Mouse (Mus musculus) MEL (cell line): ENCODE measurements around the gene Tmem139. TPM values are rescaled to one million over a fixed set of nuclear protein-coding genes. Genes with fewer than 3 reads are reported as not detected.
A peak's percentile ranks its signal among the peaks of the same experiment; 100 is the strongest.

Experiments
- DNase-seq: peaks from one replicate; pipeline ENCODE4 v3.0.0; 2011; ENCODE audit warnings: low read depth, low spot score
- H3K27ac ChIP-seq: 2 replicates; pipeline ENCODE4 v1.5.1; 2012; ENCODE audit warnings: low read depth, mild to moderate bottlenecking, control low read depth, low read length, moderate library complexity; ENCODE audit not compliant: control insufficient read depth
- H3K27me3 ChIP-seq, 2 experiments: fragments of 150-350 bp in 1 of 2; sonication (generic) in 1 of 2; 2 replicates each; pipeline ENCODE4 v1.6.1; 2012; ENCODE audit warnings: low read length in 2 of 2, mild to moderate bottlenecking in 2 of 2, improper control_type of control experiment in 1 of 2, moderate library complexity in 1 of 2; ENCODE audit not compliant: insufficient read depth in 2 of 2, control insufficient read depth in 1 of 2
- H3K36me3 ChIP-seq, 2 experiments: 2 replicates each; pipeline ENCODE4 v1.6.1; 2012 to 2014; ENCODE audit warnings: low read length in 2 of 2, improper control_type of control experiment in 1 of 2, inconsistent platforms in 1 of 2, mild to moderate bottlenecking in 1 of 2; ENCODE audit not compliant: insufficient read depth in 2 of 2, control insufficient read depth in 1 of 2
- H3K4me1 ChIP-seq, 2 experiments: fragments of 150-350 bp in 1 of 2; sonication (generic) in 1 of 2; 2 replicates each; pipeline ENCODE4 v1.6.1; 2012; ENCODE audit warnings: low read length in 2 of 2, improper control_type of control experiment in 1 of 2, mild to moderate bottlenecking in 1 of 2; ENCODE audit not compliant: insufficient read depth in 2 of 2, control insufficient read depth in 1 of 2
- H3K4me3 ChIP-seq, 2 experiments: fragments of 150-350 bp in 1 of 2; sonication (generic) in 1 of 2; 2 replicates each; pipeline ENCODE4 v1.5.1; 2012; ENCODE audit warnings: low read depth in 2 of 2, low read length in 2 of 2, mild to moderate bottlenecking in 2 of 2, moderate library complexity in 2 of 2, control low read depth in 1 of 2, improper control_type of control experiment in 1 of 2; ENCODE audit not compliant: control insufficient read depth in 1 of 2, insufficient read depth in 1 of 2
- H3K79me2 ChIP-seq: 2 replicates; pipeline ENCODE4 v1.6.1; 2012; ENCODE audit warnings: mild to moderate bottlenecking, low read length, moderate library complexity; ENCODE audit not compliant: control insufficient read depth, poor library complexity, insufficient read depth
- H3K9ac ChIP-seq: 2 replicates; pipeline ENCODE4 v1.6.1; 2012; ENCODE audit warnings: low read depth, mild to moderate bottlenecking, control low read depth, low read length, moderate library complexity; ENCODE audit not compliant: control insufficient read depth, poor library complexity, severe bottlenecking
- H3K9me3 ChIP-seq: fragments of 150-350 bp; sonication (generic); replicated peaks from 2 replicates; pipeline ENCODE4 v1.6.1; 2012; ENCODE audit warnings: mild to moderate bottlenecking, low read length, improper control_type of control experiment, moderate library complexity; ENCODE audit not compliant: insufficient read depth
- BHLHE40 ChIP-seq: IDR thresholded peaks from 2 replicates; pipeline ENCODE4 v1.6.1; 2012; ENCODE audit warnings: low read depth, mild to moderate bottlenecking, inconsistent platforms, low read length, improper control_type of control experiment, borderline replicate concordance
- CHD1 ChIP-seq: IDR thresholded peaks from 2 replicates; pipeline ENCODE4 v1.6.1; 2012; ENCODE audit warnings: low read depth, mild to moderate bottlenecking, inconsistent platforms, low read length, improper control_type of control experiment
- CHD2 ChIP-seq: IDR thresholded peaks from 2 replicates; pipeline ENCODE4 v1.6.1; 2011; ENCODE audit warnings: low read length, improper control_type of control experiment
- CTCF ChIP-seq, 3 experiments: IDR thresholded peaks in 2 of 3; conservative IDR thresholded peaks in 1 of 3; 2 replicates each; pipeline ENCODE4 v1.5.1; 2011 to 2012; ENCODE audit warnings: low read length in 3 of 3, low read depth in 2 of 3, mild to moderate bottlenecking in 2 of 3, improper control_type of control experiment in 1 of 3, inconsistent platforms in 1 of 3, mixed read lengths in 1 of 3, moderate library complexity in 1 of 3; ENCODE audit not compliant: control insufficient read depth in 1 of 3, insufficient read depth in 1 of 3, poor library complexity in 1 of 3, severe bottlenecking in 1 of 3
- E2F4 ChIP-seq: IDR thresholded peaks from 2 replicates; pipeline ENCODE4 v1.6.1; 2011; ENCODE audit warnings: low read depth, low read length, improper control_type of control experiment, borderline replicate concordance
- GABPA ChIP-seq: IDR thresholded peaks from 2 replicates; pipeline ENCODE4 v1.6.1; 2012; ENCODE audit warnings: low read depth, mild to moderate bottlenecking, inconsistent platforms, low read length, improper control_type of control experiment, moderate library complexity
- GATA1 ChIP-seq: IDR thresholded peaks from 2 replicates; pipeline ENCODE4 v1.6.1; 2011; ENCODE audit warnings: low read depth, low read length, improper control_type of control experiment
- HCFC1 ChIP-seq: IDR thresholded peaks from 2 replicates; pipeline ENCODE4 v1.6.1; 2012; ENCODE audit warnings: low read depth, mild to moderate bottlenecking, inconsistent platforms, low read length, improper control_type of control experiment, moderate library complexity
- JUND ChIP-seq: IDR thresholded peaks from 2 replicates; pipeline ENCODE4 v1.6.1; 2011; ENCODE audit warnings: low read depth, mild to moderate bottlenecking, improper control_type of control experiment, low read length
- KAT2A ChIP-seq: conservative IDR thresholded peaks from 2 replicates; pipeline ENCODE4 v1.6.1; 2012; ENCODE audit warnings: low read depth, low read length, improper control_type of control experiment, inconsistent platforms
- MAX ChIP-seq: IDR thresholded peaks from 2 replicates; pipeline ENCODE4 v1.6.1; 2011; ENCODE audit warnings: low read length, improper control_type of control experiment
- MAZ ChIP-seq: IDR thresholded peaks from 2 replicates; pipeline ENCODE4 v1.6.1; 2012; ENCODE audit warnings: low read depth, mild to moderate bottlenecking, inconsistent platforms, low read length, improper control_type of control experiment
- MEF2A ChIP-seq: IDR thresholded peaks from 2 replicates; pipeline ENCODE4 v1.6.1; 2014; ENCODE audit warnings: low read depth, mild to moderate bottlenecking, inconsistent platforms, low read length, improper control_type of control experiment; ENCODE audit not compliant: poor library complexity, insufficient replicate concordance, severe bottlenecking; ENCODE audit errors: extremely low read depth
- MYC ChIP-seq: IDR thresholded peaks from 2 replicates; pipeline ENCODE4 v1.6.1; 2011; ENCODE audit warnings: low read depth, mild to moderate bottlenecking, low read length, improper control_type of control experiment, moderate library complexity
- NELFE ChIP-seq: IDR thresholded peaks from 2 replicates; pipeline ENCODE4 v1.6.1; 2011; ENCODE audit warnings: low read depth, low read length, improper control_type of control experiment
- NRF1 ChIP-seq: IDR thresholded peaks from 2 replicates; pipeline ENCODE4 v1.6.1; 2014; ENCODE audit warnings: low read depth, mild to moderate bottlenecking, inconsistent platforms, low read length, improper control_type of control experiment, moderate library complexity; ENCODE audit not compliant: poor library complexity, insufficient read depth, severe bottlenecking
- POLR2AphosphoS2 ChIP-seq: IDR thresholded peaks from 2 replicates; pipeline ENCODE4 v1.6.1; 2011; ENCODE audit warnings: low read length, improper control_type of control experiment
- POLR2AphosphoS5 ChIP-seq: IDR thresholded peaks from 2 replicates; pipeline ENCODE4 v1.6.1; 2012; ENCODE audit warnings: low read depth, borderline replicate concordance, mild to moderate bottlenecking, inconsistent platforms, low read length, moderate library complexity, mixed read lengths
- RAD21 ChIP-seq: IDR thresholded peaks from 2 replicates; pipeline ENCODE4 v1.6.1; 2011; ENCODE audit warnings: mild to moderate bottlenecking, low read depth, low read length, improper control_type of control experiment
- SIN3A ChIP-seq: IDR thresholded peaks from 2 replicates; pipeline ENCODE4 v1.6.1; 2012; ENCODE audit warnings: low read length, improper control_type of control experiment, inconsistent platforms
- SMC3 ChIP-seq: IDR thresholded peaks from 2 replicates; pipeline ENCODE4 v1.6.1; 2011; ENCODE audit warnings: low read depth, low read length, improper control_type of control experiment
- TBP ChIP-seq: IDR thresholded peaks from 2 replicates; pipeline ENCODE4 v1.8.0; 2011; ENCODE audit warnings: low read depth, low read length, improper control_type of control experiment
- UBTF ChIP-seq: IDR thresholded peaks from 2 replicates; pipeline ENCODE4 v1.6.1; 2012; ENCODE audit warnings: low read depth, mild to moderate bottlenecking, inconsistent platforms, low read length, improper control_type of control experiment, moderate library complexity, borderline replicate concordance; ENCODE audit not compliant: insufficient read depth
- USF1 ChIP-seq: IDR thresholded peaks from 2 replicates; pipeline ENCODE4 v1.6.1; 2014; ENCODE audit warnings: low read depth, mild to moderate bottlenecking, inconsistent platforms, low read length, improper control_type of control experiment, moderate library complexity
- ZC3H11A ChIP-seq: IDR thresholded peaks from 2 replicates; pipeline ENCODE4 v1.6.1; 2012; ENCODE audit warnings: low read depth, mild to moderate bottlenecking, inconsistent platforms, low read length, improper control_type of control experiment
- ZNF384 ChIP-seq: IDR thresholded peaks from 2 replicates; pipeline ENCODE4 v1.6.1; 2012; ENCODE audit warnings: low read depth, mild to moderate bottlenecking, inconsistent platforms, low read length, improper control_type of control experiment
- polyA plus RNA-seq, 2 experiments: library from polyadenylated mRNA; stranded (reverse) in 1 of 2; unstranded in 1 of 2; fragments of >175 nt in 1 of 2; fragments of >200 nt in 1 of 2; gene quantifications; 2 replicates each; pipeline versions ENCODE4 v1.2.1 to v1.2.4; 2012; ENCODE audit warnings: low replicate concordance in 2 of 2, low read depth in 1 of 2; ENCODE audit not compliant: insufficient read length in 2 of 2, insufficient read depth in 1 of 2, missing spikeins in 1 of 2
- total RNA-seq: library from RNA; depleted of rRNA; stranded (reverse); fragments of 300-350 nt; gene quantifications from 2 replicates; pipeline ENCODE4 v1.2.3, GENCODE M21; 2012

Gene Tmem139
- total and polyA plus RNA-seq, 3 experiments = 0.08 TPM; not detected in 2

DNA sequence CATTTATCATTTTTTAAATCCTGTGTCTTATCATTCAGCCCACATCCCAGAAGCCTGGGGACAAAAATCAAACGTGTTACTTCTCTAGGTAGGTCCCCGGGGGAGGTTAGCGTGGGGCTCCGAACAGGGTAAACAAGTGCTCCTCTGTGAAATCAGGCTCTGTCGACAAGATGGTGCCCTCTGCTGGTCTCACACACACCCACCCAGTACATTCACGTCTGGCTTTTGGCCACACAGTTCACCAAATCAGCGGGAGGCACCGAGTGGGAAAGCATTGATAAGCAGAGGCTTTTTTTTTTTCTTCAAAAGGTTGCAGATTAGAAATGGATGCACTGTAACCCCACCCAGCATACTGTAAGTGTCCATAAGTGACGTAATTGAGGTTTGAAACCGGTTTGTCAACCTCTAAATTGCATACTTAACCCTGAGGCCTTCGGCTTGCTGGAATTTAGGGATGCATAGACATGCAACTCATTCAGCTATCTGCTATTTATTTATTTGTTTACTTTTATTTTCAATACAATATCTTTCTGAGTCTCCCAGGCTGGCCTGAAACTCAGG, 4.4 kb upstream of the Tmem139 start (continued):
- TF ChIP-seq MYC (no peak), JUND (no peak)
- TF ChIP-seq, all 39 proteins: peak for 11

DNA sequence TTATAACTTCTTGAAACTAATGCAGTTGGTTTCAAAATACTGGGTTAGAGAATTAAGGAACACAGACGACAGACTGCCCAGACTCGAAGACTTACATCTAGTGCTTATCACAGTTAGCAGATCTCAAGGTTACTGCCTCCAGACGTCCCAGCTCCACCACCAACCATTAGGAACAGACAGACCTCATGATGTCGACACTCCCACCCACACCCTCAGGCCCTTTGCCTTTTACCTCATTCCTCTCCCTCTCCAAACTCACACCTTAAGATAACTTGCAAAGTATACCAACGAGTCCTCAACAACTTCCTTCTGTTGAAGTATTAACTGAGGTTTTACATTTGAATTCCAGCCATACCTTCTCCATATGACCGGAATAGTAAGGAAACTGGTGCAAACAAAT, 1.3 kb upstream of the Tmem139 start:
- H3K4me1 ChIP-seq = peaks cover 3 to 14% of the 10 kb centered on the region in 2 experiments; a peak in 3 of 4 replicates
- peaks cover 0 to 16% of the 10 kb centered on the region in 2 experiments; a peak in 2 of 4 replicates for H3K36me3 ChIP-seq
- H3K27me3 ChIP-seq = peaks cover 0 to under 1% of the 10 kb centered on the region in 2 experiments; a peak in 1 of 4 replicates
- no peak overlapping the region for H3K9ac ChIP-seq
- peaks cover 5% of the 10 kb centered on the region for H3K79me2 ChIP-seq
- TF ChIP-seq CHD1 = no peak
- no peak for TF ChIP-seq MAZ
- TF ChIP-seq RAD21 = no peak
- no peak for TF ChIP-seq USF1
- peak; percentile 70 for TF ChIP-seq GATA1
- no peak for TF ChIP-seq BHLHE40
- no peak for TF ChIP-seq NRF1
- TF ChIP-seq GABPA = no peak
- TF ChIP-seq CHD2 = no peak
- TF ChIP-seq, all 39 proteins: peak for 1
- Histone ChIP-seq H3K9me3 (no peaks in the 10 kb centered on the region), H3K4me3 (no peak overlapping the region), H3K27ac (no peak overlapping the region)
- peak; percentile 44 for DNase-seq

DNA sequence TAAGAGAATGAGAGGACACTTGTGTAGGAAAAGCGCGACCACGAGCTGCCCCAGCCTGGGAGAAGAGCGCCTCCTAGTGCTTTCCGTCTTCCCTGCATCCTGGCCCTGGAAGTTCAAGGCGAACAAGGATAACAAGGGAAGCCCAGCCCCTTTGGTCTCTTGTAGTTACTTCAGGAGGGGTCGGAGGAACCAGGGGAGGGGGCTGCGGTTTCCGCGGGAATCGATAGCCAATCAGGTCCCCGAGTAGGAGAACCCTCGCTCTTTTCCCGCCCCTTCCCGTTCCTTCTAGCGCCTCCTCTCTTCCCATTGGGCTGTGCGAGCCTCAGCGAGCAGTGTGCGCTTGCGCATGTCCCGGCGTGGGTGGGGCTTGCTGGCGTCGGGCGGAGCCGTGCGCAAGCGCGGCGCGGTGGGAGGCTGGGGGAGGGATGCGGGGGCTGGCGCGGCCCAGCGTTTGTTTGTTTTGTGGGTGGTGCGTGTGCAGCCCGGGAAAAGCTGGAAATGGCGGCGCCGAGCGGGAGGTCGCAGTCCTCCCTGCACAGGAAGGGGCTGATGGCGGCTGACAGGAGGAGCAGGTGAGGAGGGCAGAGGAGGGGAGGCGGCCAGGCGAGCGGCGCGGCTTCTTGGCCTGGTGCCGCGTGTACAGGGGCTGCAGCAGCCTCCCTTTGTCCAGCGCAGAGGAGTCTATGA, 3.0 kb downstream of the Tmem139 start, which contains the start of gene Casp2:
TSS of gene Casp2 (plus strand) at position 360 of the 687 bp plus-strand sequence.
- Histone ChIP-seq H3K27me3 (no peaks in the 10 kb centered on the region), H3K4me1 (peaks cover 3 to 6% of the 10 kb centered on the region in 2 experiments; a peak in 3 of 4 replicates), H3K9me3 (no peaks in the 10 kb centered on the region), H3K79me2 (peaks cover 14% of the 10 kb centered on the region), H3K4me3 (peak within 1 kb of the TSS; percentile 86 to 92), H3K9ac (peak within 1 kb of the TSS; percentile 97), H3K27ac (peak within 1 kb of the TSS; percentile 91), H3K36me3 (peaks cover 4 to 13% of the 10 kb centered on the region in 2 experiments)
- DNase-seq = peak; percentile 98
- no peak for TF ChIP-seq ZNF384
- peak; percentile 99 for TF ChIP-seq NRF1
- peak; percentile 43 for TF ChIP-seq MAZ
- TF ChIP-seq KAT2A = no peak
- TF ChIP-seq POLR2AphosphoS5 = no peak
- TF ChIP-seq BHLHE40 = no peak
- TF ChIP-seq GATA1 = peak; percentile 37; the same call in 1 of the 2 replicates
- no peak; the same call in 1 of the 2 replicates for TF ChIP-seq NELFE
- TF ChIP-seq MAX = peak; percentile 82
- peak; percentile 95 for TF ChIP-seq E2F4
- TF ChIP-seq CHD1 = no peak
- TF ChIP-seq MEF2A = no peak
- no peak for TF ChIP-seq POLR2AphosphoS2
- TF ChIP-seq CTCF (IDR thresholded peaks at IDR 0.05 in 2 of 3, conservative IDR thresholded peaks at IDR 0.05 in 1 of 3; ENCODE audit: control insufficient read depth in 1 of 3, insufficient read depth in 1 of 3, low read depth in 2 of 3, low read length in 3 of 3, poor library complexity in 1 of 3, severe bottlenecking in 1 of 3) = peak; percentile 68 to 79 (median 74)
- TF ChIP-seq RAD21 = peak; percentile 56
- peak; percentile 52 for TF ChIP-seq SMC3
- peak; percentile 81 for TF ChIP-seq HCFC1
- TF ChIP-seq SIN3A = peak; percentile 84
- TF ChIP-seq UBTF = no peak
- TF ChIP-seq USF1 = no peak
- no peak for TF ChIP-seq TBP
- TF ChIP-seq ZC3H11A = 0 out of 2 replicates have a peak, but pooled peaks have one; percentile 28
